Comparison of ENCODE assay signal across 26 mouse cellular contexts in the genomic region with DNA sequence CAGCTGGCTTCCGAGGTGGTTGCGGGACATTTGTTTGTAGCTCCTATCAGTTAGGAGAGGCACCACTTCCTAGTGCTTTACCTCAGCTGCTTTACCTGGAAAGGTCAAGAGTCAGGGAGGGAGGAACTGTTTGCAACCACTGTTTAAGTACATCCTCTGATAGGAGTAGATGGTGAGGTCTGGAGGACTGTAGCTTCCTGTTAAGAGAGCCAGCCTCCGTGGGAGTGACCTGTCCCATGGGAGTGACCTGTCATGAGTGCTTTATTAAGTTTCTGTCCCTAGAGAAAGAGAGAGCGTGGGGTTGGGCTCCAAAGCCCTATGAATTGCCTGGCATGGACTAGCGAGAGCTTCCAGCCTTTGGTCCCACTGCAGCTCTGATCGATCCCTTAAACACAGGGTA. TPM values are rescaled to one million over a fixed set of nuclear protein-coding genes. Genes with fewer than 3 reads are reported as not detected.
A peak's percentile ranks its signal among the peaks of the same experiment; 100 is the strongest.
DNase-seq lines count a peak whose midpoint lies in the region; ATAC-seq and TF ChIP-seq lines count a peak whose summit lies in the region.
"Had no signal": no experiment of that assay in that cellular context is flagged by ENCODE, and none has a peak within 500 bp of the region (broad histone marks: within the 10 kb centered on the region; RNA-seq: fewer than 3 reads in every experiment).

No protein-coding gene starts in this region.

- H3K36me3 ChIP-seq in limb, embryonic 13.5 days: no peaks in the 10 kb centered on the region
- H3K36me3 ChIP-seq: embryonic facial prominence, embryonic 13.5 days; forebrain, embryonic 15.5 days; heart, embryonic 13.5 days; hindbrain, embryonic 15.5 days; liver, embryonic 15.5 days; midbrain, embryonic 12.5 days had no signal

- no peak overlapping the region for H3K4me2 ChIP-seq in limb, embryonic 13.5 days (replicated peaks)
- H3K4me2 ChIP-seq: embryonic facial prominence, embryonic 13.5 days; forebrain, embryonic 15.5 days; heart, embryonic 13.5 days; hindbrain, embryonic 15.5 days; liver, embryonic 15.5 days; midbrain, embryonic 12.5 days had no signal

- no peak for TF ChIP-seq CTCF in cerebellum, adult 2 months (IDR thresholded peaks at IDR 0.05; ENCODE audit: borderline replicate concordance, insufficient read depth, low read depth, low read length)
- no peak for TF ChIP-seq CTCF in layer of hippocampus, adult 2 months (conservative IDR thresholded peaks at IDR 0.05)

- ATAC-seq in limb, embryonic 13.5 days (ENCODE audit: low FRiP score, low read depth): no peak
- ATAC-seq: forebrain, embryonic 15.5 days; Patski had no signal

- H3K9me3 ChIP-seq in limb, embryonic 13.5 days: no peaks in the 10 kb centered on the region
- H3K9me3 ChIP-seq: embryonic facial prominence, embryonic 13.5 days; forebrain, embryonic 15.5 days; heart, embryonic 13.5 days; hindbrain, embryonic 15.5 days; liver, embryonic 15.5 days; midbrain, embryonic 12.5 days had no signal

- H3K27ac ChIP-seq in limb, embryonic 13.5 days: peak overlapping the region; percentile 92; the same call in 1 of the 2 replicates
- H3K27ac ChIP-seq in cerebellum, adult 2 months (ENCODE audit: insufficient read depth, low read length): no peak overlapping the region
- no peak overlapping the region for H3K27ac ChIP-seq in layer of hippocampus, adult 2 months
- H3K27ac ChIP-seq: forebrain, embryonic 15.5 days; hindbrain, embryonic 15.5 days; liver, embryonic 15.5 days; midbrain, embryonic 12.5 days had no signal

- WGBS in limb, embryonic 13.5 days: 60% methylated on average over 6 of the region's 6 CpGs
- 86% methylated on average over 6 of the region's 6 CpGs for WGBS in cerebellum, adult 2 months

- peak; percentile 9 for DNase-seq in kidney, postnatal 14 days
- DNase-seq in kidney, adult 11 months: no peak
- DNase-seq in spleen, postnatal 36 days (ENCODE audit: low spot score in 2 of 2): peak; percentile 22
- DNase-seq in spleen, postnatal 4 days (ENCODE audit: low spot score in 2 of 2): no peak
- peak; percentile 26 for DNase-seq in yolk sac, embryonic 10.5 days (ENCODE audit: low spot score)
- DNase-seq in cerebellum, adult 2 months: no peak
- no peak for DNase-seq in layer of hippocampus, adult 2 months (ENCODE audit: low spot score in 2 of 2)
- DNase-seq: adrenal gland, postnatal 10 days; cerebellum, postnatal 14 days; kidney, adult 2 months; kidney, postnatal 36 days; right cerebral cortex, postnatal 14 days; thymus, postnatal 25 days had no signal

- H3K4me1 ChIP-seq in limb, embryonic 13.5 days: peaks cover 42% of the 10 kb centered on the region
- H3K4me1 ChIP-seq in cerebellum, adult 2 months (ENCODE audit: control insufficient read depth, insufficient read depth, low read length): no peaks in the 10 kb centered on the region

- TF ChIP-seq POLR2A in cerebellum, adult 2 months (IDR thresholded peaks at IDR 0.05; ENCODE audit: borderline replicate concordance, insufficient read depth, low read length): no peak

- H3K27me3 ChIP-seq in limb, embryonic 13.5 days: no peaks in the 10 kb centered on the region
- no peaks in the 10 kb centered on the region; the same call in 1 of the 2 replicates for H3K27me3 ChIP-seq in cerebellum, adult 2 months (ENCODE audit: control insufficient read depth, insufficient read depth, low read length)
- H3K27me3 ChIP-seq: embryonic facial prominence, embryonic 13.5 days; forebrain, embryonic 15.5 days; hindbrain, embryonic 15.5 days; midbrain, embryonic 12.5 days; Patski had no signal

- H3K4me3 ChIP-seq in limb, embryonic 13.5 days: no peak overlapping the region
- H3K4me3 ChIP-seq in cerebellum, adult 2 months (replicated peaks; ENCODE audit: insufficient read depth, low read depth, low read length): no peak overlapping the region
- no peak overlapping the region for H3K4me3 ChIP-seq in layer of hippocampus, adult 2 months
- H3K4me3 ChIP-seq: embryonic facial prominence, embryonic 13.5 days; forebrain, embryonic 15.5 days; heart, embryonic 13.5 days; hindbrain, embryonic 15.5 days; liver, embryonic 15.5 days; midbrain, embryonic 12.5 days; myocyte had no signal

- no peak overlapping the region for H3K9ac ChIP-seq in limb, embryonic 13.5 days
- H3K9ac ChIP-seq: embryonic facial prominence, embryonic 13.5 days; forebrain, embryonic 15.5 days; heart, embryonic 13.5 days; hindbrain, embryonic 15.5 days; liver, embryonic 15.5 days had no signal

RNA-seq across cellular contexts. Expression of gene Aknad1, which starts 30.1 kb away (rescaled TPM):
- 1.8 TPM in 2 replicates for polyA plus RNA-seq in limb, embryonic 13.5 days (2015; fragmentation: Nextera tagmentation; extraction: Ambion mirVana)
- not detected in 2 replicates for polyA plus RNA-seq in cerebellum, adult 2 months (2012; rRNA removed)
- total RNA-seq in layer of hippocampus, adult 2 months (2021): under 1 TPM in 1 of 2 experiments, not detected in 1; 0.10 TPM
- total RNA-seq: heart, postnatal 25 days; layer of hippocampus, postnatal 10 days; left cerebral cortex, adult 8-10 months had no signal
- polyA plus RNA-seq: forebrain, embryonic 15.5 days; hindbrain, embryonic 15.5 days; kidney, adult 2 months; neural tube, embryonic 14.5 days; Patski had no signal

RNA-seq across cellular contexts. Expression of gene Gpsm2, which starts 47.4 kb away (rescaled TPM):
- 96.7 and 103 TPM in 2 replicates for polyA plus RNA-seq in limb, embryonic 13.5 days (2015; fragmentation: Nextera tagmentation; extraction: Ambion mirVana)
- polyA plus RNA-seq in cerebellum, adult 2 months (2012; rRNA removed): 7.8 and 9.3 TPM in 2 replicates
- 10 to 100 TPM; 13.3 to 14.1 TPM for total RNA-seq in layer of hippocampus, adult 2 months (2021)

Comparison
In these comparisons a context has a peak if more than half of its experiments do, and no peak if none do; other contexts are left out.
1. DNase-seq: peak in kidney, postnatal 14 days (single experiment), spleen, postnatal 36 days (2 of 2) and yolk sac, embryonic 10.5 days (single experiment); none in kidney, adult 11 months (single experiment), spleen, postnatal 4 days (0 of 2), cerebellum, adult 2 months (0 of 2) and layer of hippocampus, adult 2 months (0 of 2).